Mouse (Mus musculus): ENCODE data around the gene Stk24.

The Stk24 gene

GRCm38 (mm10) chr14:121262606-121263005, 117.2 kb downstream of the Stk24 start:
- no peak for DNase-seq (ENCODE audit: low spot score)

GRCm38 (mm10) chr14:121261229-121261879, 118.5 kb downstream of the Stk24 start:
- DNase-seq (ENCODE audit: low spot score) = no peak

GRCm38 (mm10) chr14:121259789-121260188, 120.0 kb downstream of the Stk24 start:
- no peak for DNase-seq (ENCODE audit: low spot score)

GRCm38 (mm10) chr14:121259332-121259731, 120.5 kb downstream of the Stk24 start:
- no peak for DNase-seq (ENCODE audit: low spot score)

GRCm38 (mm10) chr14:121256896-121257295, 122.9 kb downstream of the Stk24 start:
- no peak for DNase-seq (ENCODE audit: low spot score)

GRCm38 (mm10) chr14:121255469-121255868, 124.3 kb downstream of the Stk24 start:
- no peak for DNase-seq (ENCODE audit: low spot score)

- no peak for DNase-seq (ENCODE audit: low spot score)
These were observed 124.9 kb downstream of the Stk24 start for GRCm38 (mm10) chr14:121254869-121255268.

- no peak for DNase-seq (ENCODE audit: low spot score)
These were observed 127.3 kb downstream of the Stk24 start for GRCm38 (mm10) chr14:121252542-121252941.

- DNase-seq (ENCODE audit: low spot score) = no peak
These were observed 128.1 kb downstream of the Stk24 start for GRCm38 (mm10) chr14:121251708-121252107.

GRCm38 (mm10) chr14:121251099-121251498, 128.7 kb downstream of the Stk24 start:
- DNase-seq (ENCODE audit: low spot score) = no peak

- DNase-seq (ENCODE audit: low spot score) = no peak
These were observed 131.5 kb downstream of the Stk24 start for GRCm38 (mm10) chr14:121248346-121248745.

GRCm38 (mm10) chr14:121247287-121247686, 132.5 kb downstream of the Stk24 start:
- no peak for DNase-seq (ENCODE audit: low spot score)

GRCm38 (mm10) chr14:121246048-121246731, 133.6 kb downstream of the Stk24 start:
- DNase-seq (ENCODE audit: low spot score) = no peak

GRCm38 (mm10) chr14:121244104-121244503, 135.7 kb downstream of the Stk24 start:
- no peak for DNase-seq (ENCODE audit: low spot score)

GRCm38 (mm10) chr14:121239386-121239785, 140.4 kb downstream of the Stk24 start:
- DNase-seq (ENCODE audit: low spot score) = no peak

- no peak for DNase-seq (ENCODE audit: low spot score)
These were observed 141.1 kb downstream of the Stk24 start for GRCm38 (mm10) chr14:121238727-121239126.

GRCm38 (mm10) chr14:121236736-121237135, 143.1 kb downstream of the Stk24 start:
- no peak for DNase-seq (ENCODE audit: low spot score)
